In the genomic region with DNA sequence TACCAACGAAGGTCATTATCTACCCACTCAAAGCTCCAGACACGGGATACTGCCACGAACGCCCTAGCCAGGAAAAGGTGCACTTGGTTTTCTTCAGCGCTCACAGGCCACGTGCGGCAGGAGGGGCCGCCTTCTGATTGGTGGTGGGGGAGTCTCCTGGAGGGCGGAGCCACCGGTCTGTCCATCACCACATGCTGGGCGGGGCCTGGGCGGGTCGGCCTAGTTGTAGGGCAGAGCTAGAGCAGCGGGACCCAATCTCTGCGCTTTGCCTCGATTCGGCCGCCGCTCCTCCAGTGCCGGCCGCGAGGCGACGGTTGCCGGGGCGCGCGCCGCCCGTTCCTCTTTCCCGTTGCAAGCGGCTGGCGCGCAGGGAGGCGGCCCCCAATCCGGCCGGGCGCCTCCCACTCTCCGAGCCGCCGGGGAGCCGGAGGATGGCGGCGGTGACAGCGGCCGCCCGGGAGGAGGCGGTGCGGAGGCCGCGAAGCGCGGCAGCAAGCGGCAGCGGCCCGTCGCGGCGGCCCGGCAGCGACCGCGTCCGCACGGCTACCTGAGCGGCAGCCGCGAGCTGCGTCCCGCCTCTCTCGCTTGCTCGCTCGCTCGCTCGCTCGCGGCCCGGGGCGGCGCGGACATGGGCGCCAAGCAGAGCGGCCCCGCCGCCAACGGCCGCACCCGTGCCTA, we compare ENCODE assay signal across 8 mouse cellular contexts. TPM values are rescaled to one million over a fixed set of nuclear protein-coding genes. Genes with fewer than 3 reads are reported as not detected.
DNase-seq lines count a peak whose midpoint lies in the region; ATAC-seq lines count a peak whose summit lies in the region.

A gene (plus strand): TSS at position 529 of the 678 bp plus-strand sequence.

- peak within 1 kb of the TSS; percentile 76 for H3K9ac ChIP-seq in hindbrain, embryonic 12.5 days

- peaks cover 19% of the 10 kb centered on the region for H3K4me1 ChIP-seq in hindbrain, embryonic 12.5 days

- peak within 1 kb of the TSS; percentile 66 for H3K4me3 ChIP-seq in hindbrain, embryonic 12.5 days

- H3K36me3 ChIP-seq in hindbrain, embryonic 12.5 days: no peaks in the 10 kb centered on the region

- peak within 1 kb of the TSS; percentile 51 for H3K4me2 ChIP-seq in hindbrain, embryonic 12.5 days (replicated peaks)

- peak; percentile 99 for DNase-seq in NIH3T3 (ENCODE audit: low read depth)
- DNase-seq in cerebellum, postnatal 10 days: peak; percentile 99 to 100
- peak; percentile 90 to 92 for DNase-seq in frontal cortex, postnatal 10 days (ENCODE audit: low spot score in 2 of 2)
- DNase-seq in layer of hippocampus, postnatal 14 days (ENCODE audit: low spot score in 2 of 2): peak; percentile 90 to 95
- peak; percentile 93 for DNase-seq in lung, postnatal 14 days
- peak; percentile 78 for DNase-seq in retina, adult 2 months (ENCODE audit: low read depth, low spot score)
- DNase-seq in thymus, postnatal 36 days: peak; percentile 93 to 96

- peaks cover 7% of the 10 kb centered on the region; the same call in 1 of the 2 replicates for H3K27me3 ChIP-seq in hindbrain, embryonic 12.5 days

- H3K9me3 ChIP-seq in hindbrain, embryonic 12.5 days (replicated peaks): no peaks in the 10 kb centered on the region

- H3K27ac ChIP-seq in hindbrain, embryonic 12.5 days: peak within 1 kb of the TSS; percentile 99

- 2% methylated on average over 38 of the region's 88 CpGs for WGBS in hindbrain, embryonic 12.5 days

- peak; percentile 100 for ATAC-seq in hindbrain, embryonic 12.5 days (ENCODE audit: low FRiP score)

RNA-seq across cellular contexts. Expression of the gene that starts here (rescaled TPM):
- polyA plus RNA-seq in hindbrain, embryonic 12.5 days (2016; fragmentation: Nextera tagmentation; extraction: Ambion mirVana): 3.9 and 4.1 TPM in 2 replicates
- 10 to 100 TPM; 30.7 to 31.5 TPM for total RNA-seq in layer of hippocampus, postnatal 14 days (2021)

Comparison
In these comparisons a context has a peak if more than half of its experiments do, and no peak if none do; other contexts are left out.
1. Peak in every context shown above with its lines: DNase-seq, ATAC-seq, H3K4me3 ChIP-seq and H3K27ac ChIP-seq.